Mouse (Mus musculus) heart, adult 18-20 months (tissue): ENCODE results near the gene Vcan. TPM values are rescaled to one million over a fixed set of nuclear protein-coding genes. Genes with fewer than 3 reads are reported as not detected.

Experiments used
- total RNA-seq, 2 experiments: library from RNA; stranded (reverse); gene quantifications; 2 replicates each; pipeline ENCODE4 v1.2.3; 2021

The Vcan gene
- total RNA-seq, 2 experiments from 2014 or later: 6.1 to 7.3 TPM

Other genes starting within 250 kb of the Vcan start
- under 1 TPM; 0.30 to 0.39 TPM for gene Hapln1, start 202.7 kb downstream of the Vcan start, total RNA-seq